Mouse (Mus musculus) fibroblast of lung, adult 2 months (primary cell): ENCODE data around the gene Ntn5.
A peak's percentile ranks its signal among the peaks of the same experiment; 100 is the strongest.

Experiments used
- DNase-seq: peaks from one replicate; pipeline ENCODE4 v3.0.0-alpha.2; 2011; ENCODE audit warnings: low read depth

Ntn5 gene

GRCm38 (mm10) chr7:45725713-45726112, 41.9 kb downstream of the Ntn5 start, which contains the start of gene Spaca4:
TSS of gene Spaca4 (minus strand) at chr7:45725813.
- DNase-seq, result no peak

- no peak for DNase-seq
Measured at GRCm38 (mm10) chr7:45726419-45726818, 42.6 kb downstream of the Ntn5 start.

DNA sequence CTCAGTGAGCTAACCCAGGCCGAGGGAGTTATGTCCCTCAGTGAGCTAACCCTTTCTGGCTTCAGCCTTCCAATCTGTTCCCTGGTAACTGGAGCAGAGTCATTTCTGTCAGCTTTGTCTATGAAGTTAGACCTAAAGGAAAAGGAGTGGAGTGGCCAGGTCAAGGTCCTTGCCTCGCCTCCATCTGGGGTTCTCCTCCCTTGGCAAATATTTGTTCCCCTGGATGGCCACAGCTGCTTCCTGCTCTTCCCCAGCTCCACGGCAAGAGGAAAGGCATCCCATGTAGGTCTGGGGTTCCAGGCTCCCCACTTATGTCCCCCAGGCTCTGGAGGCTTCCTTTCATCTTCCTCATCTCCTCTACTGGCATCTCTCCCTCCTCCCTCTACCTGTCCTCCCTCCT, 43.8 kb downstream of the Ntn5 start:
- DNase-seq, result no peak

- no peak for DNase-seq
Measured at GRCm38 (mm10) chr7:45730727-45731431, 47.1 kb downstream of the Ntn5 start.

DNA sequence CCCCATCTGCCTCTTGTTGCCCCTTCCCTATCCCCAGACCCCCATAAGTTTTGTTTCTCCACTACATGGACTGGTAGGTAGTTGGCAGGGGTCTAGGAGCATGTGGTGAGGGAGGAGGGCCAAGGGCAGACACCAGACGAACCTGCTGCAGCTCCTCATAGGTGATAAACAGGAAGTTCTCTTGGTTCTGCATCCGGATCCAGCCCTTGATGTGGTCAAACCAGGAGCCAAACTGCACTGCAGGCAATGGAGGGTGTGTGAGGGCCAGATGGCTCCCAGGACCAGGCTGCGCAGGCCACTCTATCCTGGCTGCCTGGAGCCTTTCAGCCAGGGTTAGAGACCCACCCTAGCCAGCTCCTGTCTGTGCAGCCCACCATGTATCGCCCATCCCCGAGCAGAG, 49.7 kb downstream of the Ntn5 start:
- no peak for DNase-seq

DNA sequence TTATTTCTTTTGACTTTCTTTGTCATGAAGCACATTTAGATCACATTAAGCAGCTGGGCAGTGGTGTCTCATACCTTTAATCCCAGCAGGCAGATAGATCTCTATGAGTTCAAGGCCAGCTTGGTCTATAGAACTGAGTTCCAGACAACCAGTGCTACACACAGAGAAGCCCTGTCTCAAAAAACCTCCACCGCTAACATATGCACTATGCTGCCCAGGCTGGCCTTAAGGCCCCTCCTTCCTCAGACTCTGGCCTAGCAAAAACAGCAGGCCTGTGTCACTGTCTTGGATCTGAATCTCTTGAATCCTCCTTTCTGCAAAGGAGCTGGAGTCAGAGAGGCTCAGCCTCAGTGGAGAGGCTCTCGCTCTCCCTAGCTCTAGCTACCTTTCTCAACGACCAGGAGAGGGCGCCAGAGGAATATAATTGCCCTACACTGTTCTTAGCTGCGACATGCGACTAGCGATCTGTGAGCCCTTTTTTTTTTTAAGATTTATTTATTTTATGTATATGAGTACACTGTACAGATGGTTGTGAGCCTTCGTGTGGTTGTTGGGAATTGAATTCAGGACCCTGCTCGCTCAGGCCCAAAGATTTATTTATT, 55.4 kb downstream of the Ntn5 start:
- peak; percentile 52 for DNase-seq

- DNase-seq, result no peak
Measured at GRCm38 (mm10) chr7:45739820-45740219, 56.0 kb downstream of the Ntn5 start.

DNA sequence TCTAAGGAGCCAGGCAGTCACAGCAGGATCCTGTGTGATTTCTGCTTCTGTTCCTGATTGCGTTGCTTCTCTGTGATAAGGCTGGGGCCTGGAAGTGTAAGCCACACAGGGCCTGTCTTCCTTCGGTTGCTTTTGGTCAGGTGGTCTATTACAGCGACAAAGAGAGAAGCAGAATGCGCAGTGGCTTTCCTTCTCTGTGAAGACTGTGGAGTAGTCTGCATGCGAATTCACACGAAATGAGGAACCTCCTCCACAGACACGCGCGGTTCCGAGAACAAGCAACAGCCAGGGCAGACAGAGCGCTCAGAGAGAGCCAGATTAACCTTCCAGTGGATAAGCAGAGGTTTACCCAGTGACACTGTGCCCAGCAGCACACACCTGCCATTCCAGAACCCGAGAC, 57.5 kb downstream of the Ntn5 start:
- DNase-seq, result no peak

- no peak for DNase-seq
Measured at GRCm38 (mm10) chr7:45741777-45742176, 58.0 kb downstream of the Ntn5 start.

DNA sequence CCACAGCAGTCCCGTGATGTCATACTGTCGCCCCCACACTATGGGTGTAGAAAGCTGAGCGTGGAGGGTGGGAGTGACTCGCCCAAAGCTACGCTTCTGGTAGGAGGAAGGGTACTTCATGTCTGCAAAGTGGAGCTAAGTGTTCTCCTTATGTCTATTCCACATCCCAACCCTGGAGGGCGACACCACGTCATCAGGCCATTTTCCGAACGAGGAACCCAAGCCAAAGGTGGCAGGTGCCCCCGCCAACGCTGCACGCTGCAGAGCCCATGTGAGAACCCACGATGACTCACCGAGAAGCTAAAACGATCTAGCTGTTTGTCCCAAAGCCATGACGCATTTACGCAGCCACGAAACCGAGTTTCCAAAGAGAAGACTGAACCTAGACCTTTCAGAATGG, 58.5 kb downstream of the Ntn5 start:
- peak; percentile 60 for DNase-seq
